Comparison of ENCODE assay signal across 8 mouse cellular contexts in genomic region chr12:86802899-86803298, GRCm38 (mm10).
DNase-seq lines count a peak whose midpoint lies in the region; ATAC-seq and TF ChIP-seq lines count a peak whose summit lies in the region.

No protein-coding gene starts in this region.

- no peaks in the 10 kb centered on the region for H3K36me3 ChIP-seq in kidney, embryonic 16.5 days (ENCODE audit: insufficient read depth, low read length)
- no peaks in the 10 kb centered on the region for H3K36me3 ChIP-seq in hindbrain, embryonic 15.5 days
- no peaks in the 10 kb centered on the region for H3K36me3 ChIP-seq in midbrain, postnatal 0 days (ENCODE audit: insufficient read depth, low read length)

- DNase-seq in kidney, adult 8-10 months, result no peak
- DNase-seq in midbrain, postnatal 0 days (ENCODE audit: low spot score), result no peak
- DNase-seq in adrenal gland, postnatal 14 days, result no peak
- DNase-seq in thymus, adult 18-20 months, result no peak

- no peak for TF ChIP-seq CTCF in embryonic fibroblast, embryonic 13.5 days (IDR thresholded peaks at IDR 0.05; ENCODE audit: borderline replicate concordance, insufficient read depth, low read length)
- no peak for TF ChIP-seq CTCF in midbrain, postnatal 0 days (IDR thresholded peaks at IDR 0.05)

- peak overlapping the region; percentile 99 for H3K27ac ChIP-seq in kidney, embryonic 16.5 days (ENCODE audit: low read length)
- peak overlapping the region; percentile 5; the same call in 1 of the 2 replicates for H3K27ac ChIP-seq in embryonic fibroblast, embryonic 13.5 days (ENCODE audit: insufficient read depth, low read length)
- H3K27ac ChIP-seq in hindbrain, embryonic 15.5 days (replicated peaks), result peak overlapping the region; percentile 97
- H3K27ac ChIP-seq in midbrain, postnatal 0 days (ENCODE audit: low read depth, low read length), result peak overlapping the region; percentile 91

- H3K9ac ChIP-seq in kidney, embryonic 16.5 days (replicated peaks; ENCODE audit: low read length), result no peak overlapping the region
- no peak overlapping the region for H3K9ac ChIP-seq in hindbrain, embryonic 15.5 days
- H3K9ac ChIP-seq in midbrain, postnatal 0 days (replicated peaks; ENCODE audit: low read length, poor library complexity, severe bottlenecking), result no peak overlapping the region

- no peaks in the 10 kb centered on the region for H3K27me3 ChIP-seq in kidney, embryonic 16.5 days (ENCODE audit: insufficient read depth, low read length)
- H3K27me3 ChIP-seq in hindbrain, embryonic 15.5 days, result no peaks in the 10 kb centered on the region
- no peaks in the 10 kb centered on the region for H3K27me3 ChIP-seq in midbrain, postnatal 0 days (ENCODE audit: insufficient read depth, low read length)

- ATAC-seq in kidney, embryonic 16.5 days (ENCODE audit: low FRiP score, low TSS enrichment), result no peak
- ATAC-seq in hindbrain, embryonic 15.5 days (ENCODE audit: low FRiP score, low read depth), result no peak
- no peak for ATAC-seq in midbrain, postnatal 0 days (ENCODE audit: low FRiP score)
- ATAC-seq in megakaryocyte progenitor cell, adult 5-6 weeks (replicated peaks; ENCODE audit: poor library complexity), result no peak

- H3K4me2 ChIP-seq in kidney, embryonic 16.5 days (replicated peaks; ENCODE audit: low read depth, low read length), result no peak overlapping the region; the same call in 1 of the 2 replicates
- peak overlapping the region; percentile 41; the same call in 1 of the 2 replicates for H3K4me2 ChIP-seq in hindbrain, embryonic 15.5 days
- no peak overlapping the region for H3K4me2 ChIP-seq in midbrain, postnatal 0 days (ENCODE audit: low read depth, low read length, poor library complexity, severe bottlenecking)

- H3K9me3 ChIP-seq in kidney, embryonic 16.5 days (ENCODE audit: low read length), result no peaks in the 10 kb centered on the region
- no peaks in the 10 kb centered on the region for H3K9me3 ChIP-seq in hindbrain, embryonic 15.5 days
- no peaks in the 10 kb centered on the region for H3K9me3 ChIP-seq in midbrain, postnatal 0 days (ENCODE audit: low read length)

- WGBS in kidney, embryonic 16.5 days, result 39% methylated on average over 3 of the region's 3 CpGs
- 46% methylated on average over 3 of the region's 3 CpGs for WGBS in hindbrain, embryonic 15.5 days
- WGBS in midbrain, postnatal 0 days, result 50% methylated on average over 3 of the region's 3 CpGs

- peaks cover 92% of the 10 kb centered on the region for H3K4me1 ChIP-seq in kidney, embryonic 16.5 days (ENCODE audit: insufficient read depth, low read length)
- H3K4me1 ChIP-seq in embryonic fibroblast, embryonic 13.5 days (ENCODE audit: control insufficient read depth, insufficient read depth, low read length), result peaks cover 14% of the 10 kb centered on the region
- H3K4me1 ChIP-seq in hindbrain, embryonic 15.5 days (replicated peaks), result peaks cover 90% of the 10 kb centered on the region
- H3K4me1 ChIP-seq in midbrain, postnatal 0 days (ENCODE audit: insufficient read depth, low read length), result peaks cover 77% of the 10 kb centered on the region

- no peak for TF ChIP-seq POLR2A in embryonic fibroblast, embryonic 13.5 days (IDR thresholded peaks at IDR 0.05; ENCODE audit: low read depth, low read length)

- H3K4me3 ChIP-seq in kidney, embryonic 16.5 days (ENCODE audit: low read length), result no peak overlapping the region
- no peak overlapping the region for H3K4me3 ChIP-seq in embryonic fibroblast, embryonic 13.5 days (ENCODE audit: insufficient read depth, low read length)
- H3K4me3 ChIP-seq in hindbrain, embryonic 15.5 days, result no peak overlapping the region
- H3K4me3 ChIP-seq in midbrain, postnatal 0 days (ENCODE audit: low read depth, low read length), result no peak overlapping the region

Comparison
In these comparisons a context has a peak if more than half of its experiments do, and no peak if none do; other contexts are left out.
1. H3K27ac ChIP-seq: peak in every context shown above with its lines; median percentile 99 in kidney, embryonic 16.5 days; 97 in hindbrain, embryonic 15.5 days; 91 in midbrain, postnatal 0 days; 5 in embryonic fibroblast, embryonic 13.5 days.